Mouse (Mus musculus): ENCODE results near the gene Ccdc30. TPM values are rescaled to one million over a fixed set of nuclear protein-coding genes. Genes with fewer than 3 reads are reported as not detected.

Ccdc30 gene
- total and polyA plus RNA-seq, 3 experiments = not detected

GRCm38 (mm10) chr4:119292771-119293573, 122.3 kb downstream of the Ccdc30 start:
- Histone ChIP-seq H3K27me3 (ENCODE audit: control insufficient read depth in 1 of 2, insufficient read depth in 2 of 2, low read length in 2 of 2) (no peaks in the 10 kb centered on the region), H3K9ac (ENCODE audit: control insufficient read depth, low read depth, low read length, poor library complexity, severe bottlenecking) (peak overlapping the region; percentile 99), H3K4me3 (ENCODE audit: control insufficient read depth in 1 of 2, insufficient read depth in 1 of 2, low read depth in 2 of 2, low read length in 2 of 2) (peak overlapping the region; percentile 84 to 99), H3K27ac (ENCODE audit: control insufficient read depth, low read depth, low read length) (peak overlapping the region; percentile 96), H3K36me3 (ENCODE audit: control insufficient read depth in 1 of 2, insufficient read depth in 2 of 2, low read length in 2 of 2) (peaks cover 20 to 33% of the 10 kb centered on the region in 2 experiments), H3K4me1 (ENCODE audit: control insufficient read depth in 1 of 2, insufficient read depth in 2 of 2, low read length in 2 of 2) (peaks cover 6 to 21% of the 10 kb centered on the region in 2 experiments), H3K9me3 (replicated peaks; ENCODE audit: insufficient read depth, low read length) (no peaks in the 10 kb centered on the region), H3K79me2 (ENCODE audit: control insufficient read depth, insufficient read depth, low read length, poor library complexity) (peaks cover 66% of the 10 kb centered on the region)
- TF ChIP-seq UBTF (IDR thresholded peaks at IDR 0.05; ENCODE audit: borderline replicate concordance, insufficient read depth, low read depth, low read length) (no peak), ZC3H11A (IDR thresholded peaks at IDR 0.05; ENCODE audit: low read depth, low read length) (no peak), ETS1 (IDR thresholded peaks at IDR 0.05; ENCODE audit: low read depth, low read length) (no peak), ELF1 (IDR thresholded peaks at IDR 0.05; ENCODE audit: low read depth, low read length) (peak; percentile 52; the same call in 1 of the 2 replicates), NRF1 (IDR thresholded peaks at IDR 0.05; ENCODE audit: insufficient read depth, low read depth, low read length, poor library complexity, severe bottlenecking) (no peak), RAD21 (IDR thresholded peaks at IDR 0.05; ENCODE audit: low read depth, low read length) (no peak), CHD1 (IDR thresholded peaks at IDR 0.05; ENCODE audit: low read depth, low read length) (peak; percentile 97; the same call in 1 of the 2 replicates), POLR2AphosphoS5 (IDR thresholded peaks at IDR 0.05; ENCODE audit: borderline replicate concordance, low read depth, low read length) (no peak), TAL1 (IDR thresholded peaks at IDR 0.05; ENCODE audit: low read length) (no peak), MAX (IDR thresholded peaks at IDR 0.05; ENCODE audit: low read length) (no peak; the same call in 1 of the 2 replicates), RCOR1 (IDR thresholded peaks at IDR 0.05; ENCODE audit: low read depth, low read length) (no peak), GATA1 (IDR thresholded peaks at IDR 0.05; ENCODE audit: low read depth, low read length) (peak; percentile 46; the same call in 1 of the 2 replicates), SIN3A (IDR thresholded peaks at IDR 0.05; ENCODE audit: low read length) (peak; percentile 83), ZMIZ1 (IDR thresholded peaks at IDR 0.05; ENCODE audit: low read depth, low read length) (no peak), HCFC1 (IDR thresholded peaks at IDR 0.05; ENCODE audit: low read depth, low read length) (peak; percentile 15; the same call in 1 of the 2 replicates), POLR2A (IDR thresholded peaks at IDR 0.05; ENCODE audit: control insufficient read depth in 1 of 2, insufficient read depth in 1 of 2, low read depth in 1 of 2, low read length in 2 of 2, poor library complexity in 1 of 2) (peak in 1 of 2 experiments; percentile 25; a peak in 1 of 4 replicates), MYC (IDR thresholded peaks at IDR 0.05; ENCODE audit: low read depth, low read length) (peak; percentile 91), POLR2AphosphoS2 (IDR thresholded peaks at IDR 0.05; ENCODE audit: low read length) (peak; percentile 28; the same call in 1 of the 2 replicates), JUND (IDR thresholded peaks at IDR 0.05; ENCODE audit: low read depth, low read length) (no peak), TBP (IDR thresholded peaks at IDR 0.05; ENCODE audit: low read depth, low read length) (peak; percentile 36), TCF12 (IDR thresholded peaks at IDR 0.05; ENCODE audit: low read depth, low read length) (no peak)
- peak; percentile 85 for DNase-seq (ENCODE audit: low read depth, low spot score)
